Mouse (Mus musculus): ENCODE data around the gene Rnd1.

- TF ChIP-seq EP300 (IDR thresholded peaks at IDR 0.05; ENCODE audit: low read depth), result no peak
- no peak for TF ChIP-seq CTCF (IDR thresholded peaks at IDR 0.05; ENCODE audit: low read depth)
These were observed 53.9 kb downstream of the Rnd1 start for GRCm38 (mm10) chr15:98623361-98623821.

Data from heart, postnatal 0 days (tissue).